Mouse (Mus musculus): ENCODE measurements at regions not wholly inside any gene's neighbourhood (a gene's known extent, or its start where the extent isn't known, plus 50 kb on each side); places are given as distances from the start of the nearest gene placed in this dataset.
A peak's percentile ranks its signal among the peaks of the same experiment; 100 is the strongest.

DNA sequence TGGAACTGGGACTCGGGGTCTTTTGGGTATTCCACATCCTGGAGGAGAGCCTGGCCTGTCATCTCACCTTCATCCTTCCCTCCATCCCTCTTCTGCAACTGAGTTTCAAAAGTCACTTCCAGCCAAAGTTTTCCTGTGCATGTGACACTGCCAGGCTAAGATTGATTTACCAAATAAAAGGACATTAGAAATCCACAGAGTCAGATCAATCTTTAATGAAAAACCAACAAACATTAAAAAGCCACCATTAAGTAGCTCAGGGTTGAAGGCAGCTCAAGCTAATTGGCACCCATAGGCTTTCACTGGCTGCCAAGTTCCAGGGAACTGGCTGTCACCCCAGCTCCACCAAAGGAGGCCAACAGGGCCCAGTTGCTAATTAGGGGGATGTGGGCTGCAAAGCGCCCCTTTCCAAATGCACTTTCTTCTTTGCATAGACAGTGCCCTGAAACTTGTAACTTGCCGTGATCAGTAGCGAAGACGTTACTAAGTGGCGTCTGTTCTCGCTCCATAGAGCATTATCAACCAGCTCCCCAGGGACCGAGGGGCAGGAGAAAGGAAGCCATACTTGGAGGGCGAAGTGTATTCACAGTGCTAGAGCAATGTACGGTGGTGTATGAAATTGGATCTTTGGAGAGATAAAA, 464.6 kb upstream of the Gm19410 start:
- no peak for DNase-seq (ENCODE audit: low spot score in 2 of 2)

DNA sequence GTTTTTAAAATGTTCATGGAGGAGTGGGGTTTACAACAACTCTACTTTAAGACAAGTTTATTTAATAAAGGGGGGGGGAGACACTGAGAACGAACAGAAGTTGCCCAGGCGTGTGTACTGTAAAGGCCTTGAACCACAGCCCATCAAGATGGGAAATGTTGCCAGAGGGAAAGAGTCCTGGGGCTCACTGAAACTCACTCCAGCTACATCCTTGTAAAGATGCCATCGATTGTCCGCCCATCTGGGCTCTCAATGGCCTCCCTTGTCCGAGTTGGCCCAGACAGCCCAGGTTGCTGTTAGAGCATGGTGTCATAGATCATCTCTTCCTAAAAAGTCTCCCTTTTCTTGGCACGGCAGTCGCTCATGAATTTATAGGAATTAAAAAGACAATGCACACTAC, 462.7 kb upstream of the Gm19410 start:
- no peak for DNase-seq (ENCODE audit: low spot score in 2 of 2)

DNA sequence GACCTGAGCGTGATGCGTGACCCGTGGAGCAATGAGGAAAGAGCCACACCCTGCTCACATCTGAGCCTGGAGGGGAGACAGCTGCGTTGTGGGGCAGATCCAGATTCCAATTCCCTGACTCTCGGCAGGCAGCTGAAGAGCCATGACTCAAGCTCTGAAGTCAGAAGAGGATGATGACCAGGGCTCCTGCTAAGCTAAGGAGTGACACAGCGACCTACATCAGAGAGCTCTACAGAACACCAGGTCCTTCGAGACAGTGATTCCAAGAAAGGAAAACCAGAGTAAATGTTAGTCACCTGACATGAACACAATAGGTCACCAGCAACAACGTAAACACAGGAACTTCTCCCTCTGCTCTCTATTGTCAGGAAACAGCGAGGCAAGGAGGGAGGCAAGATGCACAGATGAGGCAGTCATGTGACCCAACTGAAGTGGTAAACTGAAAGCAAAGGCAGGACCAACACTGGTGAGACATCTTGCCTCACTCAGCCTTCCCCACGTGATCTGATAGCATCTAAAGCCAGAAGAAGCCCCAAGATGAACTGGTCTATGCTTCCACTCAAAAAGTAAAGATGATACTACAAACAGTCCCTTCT, 444.2 kb upstream of the Gm19410 start:
- DNase-seq (ENCODE audit: low spot score in 2 of 2): peak; percentile 55 to 67

DNA sequence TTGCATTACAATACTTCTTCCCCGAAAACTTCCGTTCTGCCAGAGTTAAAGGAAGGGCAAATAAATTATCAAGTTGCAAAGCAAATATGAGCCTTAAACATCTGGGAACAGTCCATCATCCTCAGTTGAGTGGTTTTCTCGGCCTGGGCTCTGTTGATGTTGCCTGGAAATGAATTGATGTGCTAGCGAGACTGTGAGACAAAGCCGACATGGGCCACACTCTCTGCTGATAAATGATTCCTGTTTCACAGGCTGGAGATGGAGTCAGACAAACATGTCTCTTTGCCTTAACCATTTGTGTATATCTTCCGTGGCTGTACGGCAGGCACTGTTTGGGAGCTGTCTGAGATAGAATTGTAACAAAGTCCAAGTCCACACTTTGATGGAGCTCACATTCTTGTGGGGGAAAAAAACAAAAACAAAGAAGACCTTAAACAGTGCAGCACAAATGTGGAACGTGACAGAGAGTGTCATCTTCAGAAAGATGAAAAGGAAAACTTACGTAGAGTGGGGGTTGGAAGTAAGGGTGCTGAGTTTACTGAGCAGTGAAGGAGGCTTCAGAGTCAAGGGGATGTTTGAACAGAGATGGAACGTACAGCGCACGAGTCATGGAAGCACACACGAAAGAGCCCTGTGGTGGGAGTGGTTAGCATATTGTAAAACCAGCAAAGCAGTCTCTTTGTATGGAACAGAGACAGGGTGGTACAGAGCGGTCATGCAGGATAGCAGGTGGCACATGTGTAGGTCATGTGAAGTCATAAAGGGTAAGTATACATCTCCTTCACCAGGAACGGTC, 442.2 kb upstream of the Gm19410 start:
- no peak for DNase-seq (ENCODE audit: low spot score in 2 of 2)
